Mouse (Mus musculus): ENCODE measurements around the gene Nudt4. TPM values are rescaled to one million over a fixed set of nuclear protein-coding genes. Genes with fewer than 3 reads are reported as not detected.
"Not testable (repeated sequence)": the region's sequence is repeated elsewhere in the genome, so short reads cannot be mapped to it uniquely, and the experiment has no call there.

Gene Nudt4
- polyA plus RNA-seq, 1 experiment from 2014 or later, result 70.6 TPM

GRCm38 (mm10) chr10:95551752-95552151 is 12.2 kb downstream of the Nudt4 start:
- no peak overlapping the region for H3K27ac ChIP-seq (ENCODE audit: low read length)
- H3K9me3 ChIP-seq (ENCODE audit: control insufficient read depth, low read depth, low read length), result no peaks in the 10 kb centered on the region
- no peak for ATAC-seq (ENCODE audit: insufficient number of reproducible peaks, insufficient read depth, low FRiP score, low read depth)
- H3K4me1 ChIP-seq (ENCODE audit: control insufficient read depth, insufficient read depth, low read length), result no peaks in the 10 kb centered on the region; the same call in 1 of the 2 replicates
- peaks cover 19% of the 10 kb centered on the region for H3K36me3 ChIP-seq (ENCODE audit: control insufficient read depth, insufficient read depth, low read length)
- no peak overlapping the region for H3K4me3 ChIP-seq (ENCODE audit: low read depth, low read length)
- H3K4me2 ChIP-seq (replicated peaks; ENCODE audit: low read depth, low read length), result no peak overlapping the region
- no peak overlapping the region for H3K9ac ChIP-seq (replicated peaks; ENCODE audit: low read depth, low read length)
- H3K27me3 ChIP-seq (ENCODE audit: control insufficient read depth, insufficient read depth, low read length), result no peaks in the 10 kb centered on the region

- no peaks in the 10 kb centered on the region for H3K9me3 ChIP-seq (ENCODE audit: control insufficient read depth, low read depth, low read length)
- H3K36me3 ChIP-seq (ENCODE audit: control insufficient read depth, insufficient read depth, low read length), result peaks cover 25% of the 10 kb centered on the region
- H3K9ac ChIP-seq (replicated peaks; ENCODE audit: low read depth, low read length), result no peak overlapping the region
- no peaks in the 10 kb centered on the region for H3K27me3 ChIP-seq (ENCODE audit: control insufficient read depth, insufficient read depth, low read length)
- ATAC-seq (ENCODE audit: insufficient number of reproducible peaks, insufficient read depth, low FRiP score, low read depth), result no peak
- H3K4me3 ChIP-seq (ENCODE audit: low read depth, low read length), result no peak overlapping the region
- H3K4me1 ChIP-seq (ENCODE audit: control insufficient read depth, insufficient read depth, low read length), result no peaks in the 10 kb centered on the region
- WGBS, result 68% methylated on average over 1 of the region's 1 CpGs
- H3K27ac ChIP-seq (ENCODE audit: low read length), result no peak overlapping the region
- no peak overlapping the region for H3K4me2 ChIP-seq (replicated peaks; ENCODE audit: low read depth, low read length)
Observed at GRCm38 (mm10) chr10:95550506-95550905, 13.4 kb downstream of the Nudt4 start.

GRCm38 (mm10) chr10:95549080-95549479 is 14.9 kb downstream of the Nudt4 start:
- not testable (repeated sequence) for H3K4me2 ChIP-seq (replicated peaks; ENCODE audit: low read depth, low read length); H3K4me1 ChIP-seq (ENCODE audit: control insufficient read depth, insufficient read depth, low read length); H3K9me3 ChIP-seq (ENCODE audit: control insufficient read depth, low read depth, low read length); H3K4me3 ChIP-seq (ENCODE audit: low read depth, low read length); H3K27ac ChIP-seq (ENCODE audit: low read length); H3K27me3 ChIP-seq (ENCODE audit: control insufficient read depth, insufficient read depth, low read length); ATAC-seq (ENCODE audit: insufficient number of reproducible peaks, insufficient read depth, low FRiP score, low read depth); H3K9ac ChIP-seq (replicated peaks; ENCODE audit: low read depth, low read length)
- 75% methylated on average over 5 of the region's 5 CpGs for WGBS
- peaks cover 35% of the 10 kb centered on the region for H3K36me3 ChIP-seq (ENCODE audit: control insufficient read depth, insufficient read depth, low read length)

GRCm38 (mm10) chr10:95548154-95548826 is 15.7 kb downstream of the Nudt4 start:
- 82% methylated on average over 11 of the region's 11 CpGs for WGBS
- H3K36me3 ChIP-seq (ENCODE audit: control insufficient read depth, insufficient read depth, low read length), result peaks cover 36% of the 10 kb centered on the region
- no peak for ATAC-seq (ENCODE audit: insufficient number of reproducible peaks, insufficient read depth, low FRiP score, low read depth)
- H3K4me3 ChIP-seq (ENCODE audit: low read depth, low read length), result no peak overlapping the region
- no peaks in the 10 kb centered on the region for H3K27me3 ChIP-seq (ENCODE audit: control insufficient read depth, insufficient read depth, low read length)
- no peaks in the 10 kb centered on the region for H3K9me3 ChIP-seq (ENCODE audit: control insufficient read depth, low read depth, low read length)
- H3K27ac ChIP-seq (ENCODE audit: low read length), result no peak overlapping the region
- no peaks in the 10 kb centered on the region for H3K4me1 ChIP-seq (ENCODE audit: control insufficient read depth, insufficient read depth, low read length)
- H3K4me2 ChIP-seq (replicated peaks; ENCODE audit: low read depth, low read length), result no peak overlapping the region
- no peak overlapping the region for H3K9ac ChIP-seq (replicated peaks; ENCODE audit: low read depth, low read length)

- no peak for ATAC-seq (ENCODE audit: insufficient number of reproducible peaks, insufficient read depth, low FRiP score, low read depth)
- H3K9ac ChIP-seq (replicated peaks; ENCODE audit: low read depth, low read length), result no peak overlapping the region
- H3K36me3 ChIP-seq (ENCODE audit: control insufficient read depth, insufficient read depth, low read length), result peaks cover 38% of the 10 kb centered on the region
- H3K9me3 ChIP-seq (ENCODE audit: control insufficient read depth, low read depth, low read length), result no peaks in the 10 kb centered on the region
- H3K27me3 ChIP-seq (ENCODE audit: control insufficient read depth, insufficient read depth, low read length), result no peaks in the 10 kb centered on the region
- H3K27ac ChIP-seq (ENCODE audit: low read length), result no peak overlapping the region
- no peaks in the 10 kb centered on the region for H3K4me1 ChIP-seq (ENCODE audit: control insufficient read depth, insufficient read depth, low read length)
- H3K4me3 ChIP-seq (ENCODE audit: low read depth, low read length), result no peak overlapping the region
- WGBS, result 88% methylated on average over 2 of the region's 2 CpGs
- no peak overlapping the region for H3K4me2 ChIP-seq (replicated peaks; ENCODE audit: low read depth, low read length)
Observed at GRCm38 (mm10) chr10:95546178-95546577, 17.8 kb downstream of the Nudt4 start.

- 67% methylated on average over 4 of the region's 4 CpGs for WGBS
- Histone ChIP-seq H3K4me1 (ENCODE audit: control insufficient read depth, insufficient read depth, low read length) (no peaks in the 10 kb centered on the region), H3K27me3 (ENCODE audit: control insufficient read depth, insufficient read depth, low read length) (no peaks in the 10 kb centered on the region), H3K36me3 (ENCODE audit: control insufficient read depth, insufficient read depth, low read length) (peaks cover 35% of the 10 kb centered on the region), H3K27ac (ENCODE audit: low read length) (no peak overlapping the region), H3K4me3 (ENCODE audit: low read depth, low read length) (no peak overlapping the region), H3K4me2 (replicated peaks; ENCODE audit: low read depth, low read length) (no peak overlapping the region), H3K9ac (replicated peaks; ENCODE audit: low read depth, low read length) (no peak overlapping the region), H3K9me3 (ENCODE audit: control insufficient read depth, low read depth, low read length) (no peaks in the 10 kb centered on the region)
- no peak for ATAC-seq (ENCODE audit: insufficient number of reproducible peaks, insufficient read depth, low FRiP score, low read depth)
Observed at GRCm38 (mm10) chr10:95545051-95545450, 18.9 kb downstream of the Nudt4 start.

GRCm38 (mm10) chr10:95544651-95545050 is 19.3 kb downstream of the Nudt4 start:
- H3K9ac ChIP-seq (replicated peaks; ENCODE audit: low read depth, low read length), result no peak overlapping the region
- no peak overlapping the region for H3K4me3 ChIP-seq (ENCODE audit: low read depth, low read length)
- H3K9me3 ChIP-seq (ENCODE audit: control insufficient read depth, low read depth, low read length), result no peaks in the 10 kb centered on the region
- no peak overlapping the region; the same call in 1 of the 2 replicates for H3K27ac ChIP-seq (ENCODE audit: low read length)
- H3K27me3 ChIP-seq (ENCODE audit: control insufficient read depth, insufficient read depth, low read length), result no peaks in the 10 kb centered on the region
- no peak for ATAC-seq (ENCODE audit: insufficient number of reproducible peaks, insufficient read depth, low FRiP score, low read depth)
- peaks cover 35% of the 10 kb centered on the region for H3K36me3 ChIP-seq (ENCODE audit: control insufficient read depth, insufficient read depth, low read length)
- 73% methylated on average over 2 of the region's 2 CpGs for WGBS
- H3K4me2 ChIP-seq (replicated peaks; ENCODE audit: low read depth, low read length), result no peak overlapping the region
- no peaks in the 10 kb centered on the region for H3K4me1 ChIP-seq (ENCODE audit: control insufficient read depth, insufficient read depth, low read length)

- H3K27ac ChIP-seq (ENCODE audit: low read length), result no peak overlapping the region
- no peaks in the 10 kb centered on the region for H3K27me3 ChIP-seq (ENCODE audit: control insufficient read depth, insufficient read depth, low read length)
- no peaks in the 10 kb centered on the region for H3K9me3 ChIP-seq (ENCODE audit: control insufficient read depth, low read depth, low read length)
- no peaks in the 10 kb centered on the region for H3K4me1 ChIP-seq (ENCODE audit: control insufficient read depth, insufficient read depth, low read length)
- H3K36me3 ChIP-seq (ENCODE audit: control insufficient read depth, insufficient read depth, low read length), result peaks cover 35% of the 10 kb centered on the region
- ATAC-seq (ENCODE audit: insufficient number of reproducible peaks, insufficient read depth, low FRiP score, low read depth), result no peak
- H3K9ac ChIP-seq (replicated peaks; ENCODE audit: low read depth, low read length), result no peak overlapping the region
- H3K4me2 ChIP-seq (replicated peaks; ENCODE audit: low read depth, low read length), result no peak overlapping the region
- H3K4me3 ChIP-seq (ENCODE audit: low read depth, low read length), result no peak overlapping the region
Observed at GRCm38 (mm10) chr10:95544004-95544403, 19.9 kb downstream of the Nudt4 start.

GRCm38 (mm10) chr10:95543377-95543776 is 20.6 kb downstream of the Nudt4 start:
- no peaks in the 10 kb centered on the region for H3K9me3 ChIP-seq (ENCODE audit: control insufficient read depth, low read depth, low read length)
- H3K27me3 ChIP-seq (ENCODE audit: control insufficient read depth, insufficient read depth, low read length), result no peaks in the 10 kb centered on the region
- peaks cover 32% of the 10 kb centered on the region for H3K36me3 ChIP-seq (ENCODE audit: control insufficient read depth, insufficient read depth, low read length)
- H3K4me3 ChIP-seq (ENCODE audit: low read depth, low read length), result no peak overlapping the region
- ATAC-seq (ENCODE audit: insufficient number of reproducible peaks, insufficient read depth, low FRiP score, low read depth), result no peak
- H3K9ac ChIP-seq (replicated peaks; ENCODE audit: low read depth, low read length), result no peak overlapping the region
- H3K27ac ChIP-seq (ENCODE audit: low read length), result no peak overlapping the region
- no peak overlapping the region for H3K4me2 ChIP-seq (replicated peaks; ENCODE audit: low read depth, low read length)
- H3K4me1 ChIP-seq (ENCODE audit: control insufficient read depth, insufficient read depth, low read length), result no peaks in the 10 kb centered on the region
- 73% methylated on average over 2 of the region's 2 CpGs for WGBS

All from stomach, embryonic 14.5 days (tissue).